Mouse (Mus musculus) myocyte (in vitro differentiated cells): Measurements from ENCODE around the gene Cmklr1. TPM values are rescaled to one million over a fixed set of nuclear protein-coding genes. Genes with fewer than 3 reads are reported as not detected.

Experiments
- H3K27me3 ChIP-seq: one replicate; pipeline ENCODE4 v1.6.1; 2011; ENCODE audit not compliant: control insufficient read depth, insufficient read depth, insufficient read length
- H3K36me3 ChIP-seq: one replicate; pipeline ENCODE4 v1.6.1; 2011; ENCODE audit not compliant: control insufficient read depth, insufficient read depth
- H3K4me2 ChIP-seq: one replicate; pipeline ENCODE4 v1.6.1; 2011; ENCODE audit warnings: low read depth, control low read depth
- H3K4me3 ChIP-seq: one replicate; pipeline ENCODE4 v1.5.1; 2011; ENCODE audit warnings: mild to moderate bottlenecking, control low read depth, moderate library complexity
- H3K79me2 ChIP-seq: one replicate; pipeline ENCODE4 v1.6.1; 2011; ENCODE audit not compliant: control insufficient read depth, insufficient read depth
- H3ac ChIP-seq: one replicate; pipeline ENCODE4 v1.6.1; 2011; ENCODE audit not compliant: control insufficient read depth, insufficient read length
- CEBPB ChIP-seq: IDR thresholded peaks from 2 replicates; pipeline ENCODE4 v1.6.1; 2011; ENCODE audit warnings: mild to moderate bottlenecking, moderate library complexity; ENCODE audit not compliant: poor library complexity, insufficient read depth, severe bottlenecking
- E2F4 ChIP-seq: IDR thresholded peaks from one replicate; pipeline ENCODE4 v1.6.1; 2011; ENCODE audit warnings: mild to moderate bottlenecking, control low read depth, moderate library complexity; ENCODE audit not compliant: insufficient read depth
- MAX ChIP-seq: IDR thresholded peaks from one replicate; pipeline ENCODE4 v1.6.1; 2011; ENCODE audit warnings: low read depth, mild to moderate bottlenecking, control low read depth
- MYOD1 ChIP-seq, 3 experiments: IDR thresholded peaks; one replicate each; pipeline ENCODE4 v1.6.1; 2011; ENCODE audit warnings: control low read depth in 2 of 3, low read depth in 2 of 3, mild to moderate bottlenecking in 2 of 3, moderate library complexity in 1 of 3; ENCODE audit not compliant: insufficient read length in 2 of 3, control insufficient read depth in 1 of 3
- MYOG ChIP-seq, 3 experiments: IDR thresholded peaks; one replicate each; pipeline ENCODE4 v1.6.1; 2011; ENCODE audit warnings: control low read depth in 2 of 3, low read depth in 2 of 3, mild to moderate bottlenecking in 2 of 3; ENCODE audit not compliant: insufficient read length in 2 of 3, control insufficient read depth in 1 of 3, insufficient read depth in 1 of 3
- POLR2A ChIP-seq: IDR thresholded peaks from one replicate; pipeline ENCODE4 v1.6.1; 2011; ENCODE audit warnings: low read depth, mild to moderate bottlenecking, control low read depth, moderate library complexity; ENCODE audit not compliant: insufficient read length
- POLR2AphosphoS2 ChIP-seq: IDR thresholded peaks from one replicate; pipeline ENCODE4 v1.6.1; 2011; ENCODE audit warnings: low read depth, control low read depth; ENCODE audit not compliant: insufficient read length
- REST ChIP-seq: IDR thresholded peaks from one replicate; pipeline ENCODE4 v1.6.1; 2011; ENCODE audit warnings: mild to moderate bottlenecking, control low read depth, moderate library complexity; ENCODE audit not compliant: insufficient read depth, insufficient read length
- SRF ChIP-seq: IDR thresholded peaks from one replicate; pipeline ENCODE4 v1.6.1; 2011; ENCODE audit warnings: low read depth; ENCODE audit not compliant: control insufficient read depth, insufficient read length
- TCF12 ChIP-seq: IDR thresholded peaks from one replicate; pipeline ENCODE4 v1.6.1; 2011; ENCODE audit warnings: mild to moderate bottlenecking, control low read depth; ENCODE audit not compliant: poor library complexity, insufficient read depth, severe bottlenecking
- TCF3 ChIP-seq: IDR thresholded peaks from one replicate; pipeline ENCODE4 v1.6.1; 2011; ENCODE audit warnings: low read depth, control low read depth; ENCODE audit not compliant: insufficient read length
- USF1 ChIP-seq: IDR thresholded peaks from one replicate; pipeline ENCODE4 v1.6.1; 2011; ENCODE audit warnings: low read depth, mild to moderate bottlenecking, control low read depth, moderate library complexity
- polyA plus RNA-seq: library from polyadenylated mRNA; unstranded; fragments of >200 nt; fragmentation: generic; extraction: Trizol; gene quantifications from one replicate; pipeline ENCODE4 v1.2.1, GENCODE M21; 2012; ENCODE audit warnings: missing spikeins

The Cmklr1 gene
- polyA plus RNA-seq, 1 experiment: 14.1 TPM

- TF ChIP-seq MYOD1 (IDR thresholded peaks at IDR 0.05; ENCODE audit: control insufficient read depth in 1 of 3, insufficient read length in 2 of 3, low read depth in 2 of 3) (no peak), POLR2AphosphoS2 (no peak)
Observed at GRCm38 (mm10) chr5:113637631-113638030, 12.6 kb downstream of the Cmklr1 start.

GRCm38 (mm10) chr5:113635861-113636565 is 14.2 kb downstream of the Cmklr1 start:
- Histone ChIP-seq H3K4me3 (no peak overlapping the region), H3K36me3 (no peaks in the 10 kb centered on the region), H3K79me2 (no peaks in the 10 kb centered on the region), H3K4me2 (no peak overlapping the region), H3K27me3 (no peaks in the 10 kb centered on the region), H3ac (no peak overlapping the region)
- no peak for TF ChIP-seq MAX
- no peak for TF ChIP-seq E2F4
- no peak for TF ChIP-seq USF1
- no peak for TF ChIP-seq SRF

More at GRCm38 (mm10) chr5:113637631-113638030, 12.6 kb downstream of the Cmklr1 start:
- H3K36me3 ChIP-seq: no peaks in the 10 kb centered on the region
- no peak overlapping the region for H3K4me2 ChIP-seq
- H3K4me3 ChIP-seq: no peak overlapping the region
- H3K27me3 ChIP-seq: no peaks in the 10 kb centered on the region
- no peaks in the 10 kb centered on the region for H3K79me2 ChIP-seq
- no peak overlapping the region for H3ac ChIP-seq

GRCm38 (mm10) chr5:113634887-113635610 is 15.2 kb downstream of the Cmklr1 start:
- Histone ChIP-seq H3K79me2 (no peaks in the 10 kb centered on the region), H3K27me3 (no peaks in the 10 kb centered on the region), H3K36me3 (no peaks in the 10 kb centered on the region), H3K4me3 (no peak overlapping the region), H3K4me2 (peak overlapping the region; percentile 83), H3ac (no peak overlapping the region)
- TF ChIP-seq SRF: no peak

GRCm38 (mm10) chr5:113634024-113634651 is 16.1 kb downstream of the Cmklr1 start:
- TF ChIP-seq TCF12 (no peak), SRF (no peak), USF1 (peak; percentile 90)
- Histone ChIP-seq H3K4me3 (no peak overlapping the region), H3K4me2 (peak overlapping the region; percentile 83), H3K27me3 (no peaks in the 10 kb centered on the region), H3K79me2 (no peaks in the 10 kb centered on the region), H3K36me3 (no peaks in the 10 kb centered on the region), H3ac (no peak overlapping the region)

- Histone ChIP-seq H3K36me3 (no peaks in the 10 kb centered on the region), H3K4me2 (peak overlapping the region; percentile 83), H3ac (no peak overlapping the region), H3K27me3 (no peaks in the 10 kb centered on the region), H3K4me3 (no peak overlapping the region), H3K79me2 (no peaks in the 10 kb centered on the region)
- TF ChIP-seq E2F4 (no peak), POLR2AphosphoS2 (no peak), REST (no peak), CEBPB (no peak), TCF3 (no peak), MAX (no peak), POLR2A (no peak), SRF (no peak), MYOG (IDR thresholded peaks at IDR 0.05; ENCODE audit: control insufficient read depth in 1 of 3, insufficient read depth in 1 of 3, insufficient read length in 2 of 3, low read depth in 2 of 3) (no peak), TCF12 (no peak)
Observed at GRCm38 (mm10) chr5:113633037-113633714, 17.1 kb downstream of the Cmklr1 start.
